8 mouse cellular contexts compared by ENCODE assay signal in the genomic region with DNA sequence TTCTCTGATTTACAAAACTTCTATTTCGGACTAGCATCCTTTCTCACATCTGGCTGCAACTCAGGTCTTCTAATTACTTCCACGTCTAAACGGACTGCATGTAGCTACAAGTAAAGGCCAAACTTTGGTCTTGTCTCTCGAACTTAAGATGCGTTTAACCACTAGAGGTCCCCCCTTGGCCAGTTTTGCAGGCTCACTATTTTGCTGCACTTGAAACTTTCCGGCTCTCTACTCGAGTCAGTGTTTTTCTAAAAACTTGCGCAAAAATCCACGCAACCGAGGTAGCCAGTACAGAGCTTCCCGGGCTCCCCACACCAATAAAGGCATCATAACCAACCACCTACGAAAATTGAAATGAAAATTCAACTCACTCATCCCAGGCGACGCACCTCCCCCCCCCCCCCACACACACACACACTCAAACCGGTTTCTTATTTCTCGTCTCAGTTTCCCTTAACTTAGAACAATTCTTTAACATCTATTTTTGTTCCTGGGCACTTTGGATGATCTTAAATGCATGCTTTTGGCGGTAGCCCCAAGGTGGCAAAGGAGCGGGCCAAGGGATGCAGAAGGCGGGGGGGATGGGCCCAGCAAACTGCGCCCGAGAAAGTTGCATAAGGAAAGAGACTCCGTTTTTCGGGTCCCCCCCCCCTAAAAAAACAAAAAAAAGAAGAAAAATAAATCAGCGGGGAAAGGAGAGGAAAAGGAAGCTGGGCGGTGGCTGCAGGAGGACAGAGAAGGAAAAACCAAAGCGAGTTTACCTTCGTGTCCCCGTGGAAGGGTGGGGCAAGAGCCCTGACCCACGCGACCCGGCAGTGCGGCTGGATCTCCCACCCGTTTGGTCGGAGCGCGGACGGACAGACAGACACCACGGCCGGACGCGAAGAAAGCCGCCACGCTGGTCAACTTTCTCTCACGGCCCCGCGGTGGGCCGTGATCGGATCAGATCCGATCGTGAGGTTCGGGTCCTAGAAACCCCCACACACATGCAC. TPM values are rescaled to one million over a fixed set of nuclear protein-coding genes. Genes with fewer than 3 reads are reported as not detected.
A peak's percentile ranks its signal among the peaks of the same experiment; 100 is the strongest.
DNase-seq lines count a peak whose midpoint lies in the region; ATAC-seq and TF ChIP-seq lines count a peak whose summit lies in the region.

No protein-coding gene starts in this region.

- no peaks in the 10 kb centered on the region for H3K9me3 ChIP-seq in embryonic facial prominence, embryonic 15.5 days (replicated peaks)
- H3K9me3 ChIP-seq in heart, embryonic 10.5 days, result no peaks in the 10 kb centered on the region
- no peaks in the 10 kb centered on the region for H3K9me3 ChIP-seq in kidney, embryonic 14.5 days (ENCODE audit: control insufficient read depth, low read length)
- no peaks in the 10 kb centered on the region for H3K9me3 ChIP-seq in limb, embryonic 14.5 days (ENCODE audit: control insufficient read depth, low read length)
- H3K9me3 ChIP-seq in midbrain, embryonic 16.5 days (replicated peaks; ENCODE audit: control insufficient read depth, low read length, poor library complexity, severe bottlenecking), result no peaks in the 10 kb centered on the region

- no peak for ATAC-seq in embryonic facial prominence, embryonic 15.5 days (ENCODE audit: insufficient number of reproducible peaks, low FRiP score, low TSS enrichment, low read depth)
- ATAC-seq in kidney, embryonic 14.5 days (ENCODE audit: low FRiP score, low TSS enrichment), result peak; percentile 13; the same call in 1 of the 2 replicates
- ATAC-seq in limb, embryonic 14.5 days (ENCODE audit: low FRiP score, low read depth), result peak; percentile 21; the same call in 1 of the 2 replicates
- ATAC-seq in midbrain, embryonic 16.5 days, result no peak

- DNase-seq in 416B (ENCODE audit: low read depth), result peak; percentile 93
- DNase-seq in heart, embryonic 10.5 days (ENCODE audit: low spot score), result peak; percentile 89
- DNase-seq in limb, embryonic 14.5 days (ENCODE audit: low spot score), result peak; percentile 93
- DNase-seq in spleen, adult 2 months (ENCODE audit: low read depth in 1 of 2, low spot score in 2 of 2), result peak; percentile 86 to 87

- H3K36me3 ChIP-seq in embryonic facial prominence, embryonic 15.5 days, result no peaks in the 10 kb centered on the region
- H3K36me3 ChIP-seq in heart, embryonic 10.5 days, result no peaks in the 10 kb centered on the region
- no peaks in the 10 kb centered on the region for H3K36me3 ChIP-seq in kidney, embryonic 14.5 days (ENCODE audit: control insufficient read depth, insufficient read depth, low read length)
- H3K36me3 ChIP-seq in limb, embryonic 14.5 days (ENCODE audit: control insufficient read depth, insufficient read depth, low read length), result peaks cover 7% of the 10 kb centered on the region; the same call in 1 of the 2 replicates
- H3K36me3 ChIP-seq in midbrain, embryonic 16.5 days (ENCODE audit: control insufficient read depth, insufficient read depth, low read length), result no peaks in the 10 kb centered on the region
- H3K36me3 ChIP-seq in spleen, adult 2 months (ENCODE audit: control insufficient read depth, insufficient read depth, low read length), result no peaks in the 10 kb centered on the region

- peak; percentile 20; the same call in 1 of the 2 replicates for TF ChIP-seq CTCF in bone marrow, adult 2 months (IDR thresholded peaks at IDR 0.05; ENCODE audit: control insufficient read depth, insufficient read depth, low read length)
- TF ChIP-seq CTCF in spleen, adult 2 months (IDR thresholded peaks at IDR 0.05; ENCODE audit: extremely low read depth, insufficient read depth, insufficient read length, insufficient replicate concordance), result peak; percentile 64; the same call in 1 of the 2 replicates

- no peaks in the 10 kb centered on the region for H3K4me1 ChIP-seq in bone marrow, adult 2 months (ENCODE audit: control insufficient read depth, insufficient read depth, low read length)
- peaks cover 18% of the 10 kb centered on the region for H3K4me1 ChIP-seq in embryonic facial prominence, embryonic 15.5 days
- peaks cover 15% of the 10 kb centered on the region for H3K4me1 ChIP-seq in heart, embryonic 10.5 days
- H3K4me1 ChIP-seq in kidney, embryonic 14.5 days (ENCODE audit: control insufficient read depth, insufficient read depth, low read length), result 0 out of 2 replicates have a peak, but pooled peaks cover 5% of the 10 kb centered on the region
- H3K4me1 ChIP-seq in limb, embryonic 14.5 days (ENCODE audit: control insufficient read depth, insufficient read depth, low read length), result peaks cover 14% of the 10 kb centered on the region; the same call in 1 of the 2 replicates
- H3K4me1 ChIP-seq in midbrain, embryonic 16.5 days (ENCODE audit: control insufficient read depth, insufficient read depth, low read length), result peaks cover 21% of the 10 kb centered on the region
- no peaks in the 10 kb centered on the region; the same call in 1 of the 2 replicates for H3K4me1 ChIP-seq in spleen, adult 2 months (ENCODE audit: control insufficient read depth, insufficient read depth, insufficient read length)

- TF ChIP-seq POLR2A in bone marrow, adult 2 months (IDR thresholded peaks at IDR 0.05; ENCODE audit: borderline replicate concordance, control insufficient read depth, low read depth, low read length), result no peak
- TF ChIP-seq POLR2A in limb, embryonic 14.5 days (IDR thresholded peaks at IDR 0.05; ENCODE audit: borderline replicate concordance, extremely low read depth, insufficient read depth, insufficient read length), result no peak
- TF ChIP-seq POLR2A in spleen, adult 2 months (IDR thresholded peaks at IDR 0.05; ENCODE audit: low read depth, low read length), result no peak

- H3K27ac ChIP-seq in bone marrow, adult 2 months (ENCODE audit: control insufficient read depth, insufficient read depth, low read depth, low read length, poor library complexity), result peak overlapping the region; percentile 56; the same call in 1 of the 2 replicates
- peak overlapping the region; percentile 97 for H3K27ac ChIP-seq in embryonic facial prominence, embryonic 15.5 days (replicated peaks)
- H3K27ac ChIP-seq in heart, embryonic 10.5 days, result peak overlapping the region; percentile 97
- peak overlapping the region; percentile 92 for H3K27ac ChIP-seq in kidney, embryonic 14.5 days (ENCODE audit: low read depth, low read length)
- peak overlapping the region; percentile 98 for H3K27ac ChIP-seq in limb, embryonic 14.5 days (replicated peaks; ENCODE audit: low read depth, low read length)
- H3K27ac ChIP-seq in midbrain, embryonic 16.5 days (ENCODE audit: low read length), result peak overlapping the region; percentile 96; the same call in 1 of the 2 replicates
- peak overlapping the region; percentile 66 for H3K27ac ChIP-seq in spleen, adult 2 months (ENCODE audit: insufficient read depth, low read length)

- peak overlapping the region; percentile 95 for H3K4me3 ChIP-seq in bone marrow, adult 2 months (replicated peaks; ENCODE audit: control insufficient read depth, low read depth, low read length)
- H3K4me3 ChIP-seq in embryonic facial prominence, embryonic 15.5 days (replicated peaks), result peak overlapping the region; percentile 92
- H3K4me3 ChIP-seq in heart, embryonic 10.5 days, result peak overlapping the region; percentile 88
- peak overlapping the region; percentile 73 for H3K4me3 ChIP-seq in kidney, embryonic 14.5 days (ENCODE audit: low read length)
- H3K4me3 ChIP-seq in limb, embryonic 14.5 days (replicated peaks; ENCODE audit: low read length), result peak overlapping the region; percentile 92
- H3K4me3 ChIP-seq in midbrain, embryonic 16.5 days (ENCODE audit: low read depth, low read length), result peak overlapping the region; percentile 91
- peak overlapping the region; percentile 68 for H3K4me3 ChIP-seq in spleen, adult 2 months (ENCODE audit: extremely low read depth, insufficient read depth, insufficient read length)

- under 1% methylated on average over 51 of the region's 51 CpGs for WGBS in bone marrow, adult 2 months
- WGBS in embryonic facial prominence, embryonic 15.5 days, result under 1% methylated on average over 51 of the region's 51 CpGs
- WGBS in heart, embryonic 10.5 days, result 0% methylated on average over 51 of the region's 51 CpGs
- under 1% methylated on average over 51 of the region's 51 CpGs for WGBS in kidney, embryonic 14.5 days
- under 1% methylated on average over 47 of the region's 51 CpGs for WGBS in limb, embryonic 14.5 days
- WGBS in midbrain, embryonic 16.5 days, result under 1% methylated on average over 51 of the region's 51 CpGs
- WGBS in spleen, adult 2 months, result under 1% methylated on average over 51 of the region's 51 CpGs

- no peaks in the 10 kb centered on the region for H3K27me3 ChIP-seq in embryonic facial prominence, embryonic 15.5 days
- H3K27me3 ChIP-seq in heart, embryonic 10.5 days (ENCODE audit: insufficient read depth, poor library complexity, severe bottlenecking), result no peaks in the 10 kb centered on the region
- no peaks in the 10 kb centered on the region for H3K27me3 ChIP-seq in kidney, embryonic 14.5 days (ENCODE audit: control insufficient read depth, insufficient read depth, low read length)
- no peaks in the 10 kb centered on the region for H3K27me3 ChIP-seq in limb, embryonic 14.5 days (ENCODE audit: control insufficient read depth, insufficient read depth, low read length)
- no peaks in the 10 kb centered on the region for H3K27me3 ChIP-seq in midbrain, embryonic 16.5 days (ENCODE audit: control insufficient read depth, insufficient read depth, low read depth, low read length)
- no peaks in the 10 kb centered on the region for H3K27me3 ChIP-seq in spleen, adult 2 months (ENCODE audit: control insufficient read depth, insufficient read depth, low read length)

- peak overlapping the region; percentile 82 for H3K4me2 ChIP-seq in embryonic facial prominence, embryonic 15.5 days (replicated peaks)
- peak overlapping the region; percentile 80 for H3K4me2 ChIP-seq in kidney, embryonic 14.5 days (replicated peaks; ENCODE audit: low read depth, low read length)
- peak overlapping the region; percentile 63 for H3K4me2 ChIP-seq in limb, embryonic 14.5 days (replicated peaks; ENCODE audit: low read depth, low read length, severe bottlenecking)
- peak overlapping the region; percentile 99 for H3K4me2 ChIP-seq in midbrain, embryonic 16.5 days (ENCODE audit: low read length)

- H3K9ac ChIP-seq in embryonic facial prominence, embryonic 15.5 days, result peak overlapping the region; percentile 89
- H3K9ac ChIP-seq in kidney, embryonic 14.5 days (ENCODE audit: low read depth, low read length), result peak overlapping the region; percentile 92
- peak overlapping the region; percentile 99 for H3K9ac ChIP-seq in limb, embryonic 14.5 days (ENCODE audit: low read depth, low read length, severe bottlenecking)
- H3K9ac ChIP-seq in midbrain, embryonic 16.5 days (ENCODE audit: low read depth, low read length), result peak overlapping the region; percentile 90

RNA-seq across cellular contexts. Expression of gene L3mbtl3, which starts 2.5 kb away (rescaled TPM):
- 3.0 and 8.3 TPM in 2 replicates for polyA plus RNA-seq in bone marrow, adult 2 months (2011; ENCODE audit: insufficient read depth, insufficient read length, low replicate concordance, missing spikeins)
- 15.0 and 17.2 TPM in 2 replicates for polyA plus RNA-seq in embryonic facial prominence, embryonic 15.5 days (2015; fragmentation: Nextera tagmentation; extraction: Ambion mirVana)
- polyA plus RNA-seq in heart, embryonic 10.5 days (2016; fragmentation: Nextera tagmentation; extraction: Ambion mirVana), result 11.3 and 13.2 TPM in 2 replicates
- 12.0 and 16.5 TPM in 2 replicates for polyA plus RNA-seq in kidney, embryonic 14.5 days (2014; fragmentation: Nextera tagmentation; extraction: Ambion mirVana)
- polyA plus RNA-seq in limb, embryonic 14.5 days (2012; rRNA removed), result 42.9 and 48.3 TPM in 2 replicates
- polyA plus RNA-seq in limb, embryonic 14.5 days (2014; fragmentation: Nextera tagmentation; extraction: Ambion mirVana), result 26.3 and 32.8 TPM in 2 replicates
- polyA plus RNA-seq in midbrain, embryonic 16.5 days (2015; fragmentation: Nextera tagmentation; extraction: Ambion mirVana), result 35.4 and 38.7 TPM in 2 replicates
- 5.4 and 7.1 TPM in 2 replicates for polyA plus RNA-seq in spleen, adult 2 months (2012; rRNA removed)

Comparison
In these comparisons a context has a peak if more than half of its experiments do, and no peak if none do; other contexts are left out.
1. ATAC-seq: peak in kidney, embryonic 14.5 days (single experiment) and limb, embryonic 14.5 days (single experiment); none in embryonic facial prominence, embryonic 15.5 days (single experiment) and midbrain, embryonic 16.5 days (single experiment).
2. Peak in every context shown above with its lines, with median percentiles within 50 percentile points of each other: DNase-seq, H3K27ac ChIP-seq, H3K4me3 ChIP-seq, H3K4me2 ChIP-seq and H3K9ac ChIP-seq.